Mouse (Mus musculus): ENCODE data around the gene Fgg. TPM values are rescaled to one million over a fixed set of nuclear protein-coding genes. Genes with fewer than 3 reads are reported as not detected.

Gene Fgg
- polyA plus RNA-seq, 1 experiment from 2014 or later = not detected

GRCm38 (mm10) chr3:83054759-83055158, 47.2 kb downstream of the Fgg start:
- no peak overlapping the region for H3K27ac ChIP-seq (ENCODE audit: low read depth, low read length)
- no peak overlapping the region for H3K9ac ChIP-seq (ENCODE audit: low read depth, low read length)
- no peaks in the 10 kb centered on the region for H3K27me3 ChIP-seq (replicated peaks; ENCODE audit: control insufficient read depth, insufficient read depth, low read length)
- H3K9me3 ChIP-seq (ENCODE audit: control insufficient read depth, low read length) = no peaks in the 10 kb centered on the region
- H3K4me1 ChIP-seq (ENCODE audit: control insufficient read depth, insufficient read depth, low read depth, low read length) = peaks cover 9% of the 10 kb centered on the region
- peak overlapping the region; percentile 86 for H3K4me3 ChIP-seq (ENCODE audit: low read length)
- H3K4me2 ChIP-seq (ENCODE audit: low read length) = peak overlapping the region; percentile 44
- ATAC-seq = no peak
- H3K36me3 ChIP-seq (ENCODE audit: control insufficient read depth, insufficient read depth, low read length) = peaks cover 11% of the 10 kb centered on the region
- WGBS = 39% methylated on average over 13 of the region's 13 CpGs

- peaks cover 9% of the 10 kb centered on the region for H3K4me1 ChIP-seq (ENCODE audit: control insufficient read depth, insufficient read depth, low read depth, low read length)
- ATAC-seq = peak; percentile 99
- H3K9me3 ChIP-seq (ENCODE audit: control insufficient read depth, low read length) = no peaks in the 10 kb centered on the region
- under 1% methylated on average over 60 of the region's 61 CpGs for WGBS
- peak within 1 kb of the TSS; percentile 81 for H3K9ac ChIP-seq (ENCODE audit: low read depth, low read length)
- peak within 1 kb of the TSS; percentile 86 for H3K4me3 ChIP-seq (ENCODE audit: low read length)
- peak within 1 kb of the TSS; percentile 94 for H3K4me2 ChIP-seq (ENCODE audit: low read length)
- peaks cover 13% of the 10 kb centered on the region for H3K36me3 ChIP-seq (ENCODE audit: control insufficient read depth, insufficient read depth, low read length)
- peak within 1 kb of the TSS; percentile 83 for H3K27ac ChIP-seq (ENCODE audit: low read depth, low read length)
- H3K27me3 ChIP-seq (replicated peaks; ENCODE audit: control insufficient read depth, insufficient read depth, low read length) = no peaks in the 10 kb centered on the region
Observed at GRCm38 (mm10) chr3:83055281-83056038, 47.9 kb downstream of the Fgg start, which contains the start of gene Plrg1. TSS of gene Plrg1 (plus strand) at chr3:83055522.

- Histone ChIP-seq H3K9ac (ENCODE audit: low read depth, low read length) (no peak overlapping the region), H3K4me3 (ENCODE audit: low read length) (no peak overlapping the region), H3K4me1 (ENCODE audit: control insufficient read depth, insufficient read depth, low read depth, low read length) (peaks cover 9% of the 10 kb centered on the region), H3K9me3 (ENCODE audit: control insufficient read depth, low read length) (no peaks in the 10 kb centered on the region), H3K36me3 (ENCODE audit: control insufficient read depth, insufficient read depth, low read length) (peaks cover 25% of the 10 kb centered on the region), H3K27ac (ENCODE audit: low read depth, low read length) (no peak overlapping the region), H3K27me3 (replicated peaks; ENCODE audit: control insufficient read depth, insufficient read depth, low read length) (no peaks in the 10 kb centered on the region), H3K4me2 (ENCODE audit: low read length) (no peak overlapping the region)
- no peak for ATAC-seq
- WGBS = 93% methylated on average over 2 of the region's 2 CpGs
Observed at GRCm38 (mm10) chr3:83057046-83057445, 49.5 kb downstream of the Fgg start.

Other genes with a start within 250 kb of the Fgg start
- 2.1 TPM in 2 replicates for gene Rbm46, start 131.2 kb upstream of the Fgg start, polyA plus RNA-seq (2015; fragmentation: Nextera tagmentation; extraction: Ambion mirVana)
- gene Lrat, start 103.8 kb upstream of the Fgg start, polyA plus RNA-seq (2015; fragmentation: Nextera tagmentation; extraction: Ambion mirVana) = 0.46 and 2.3 TPM in 2 replicates
- gene Fga, start 18.4 kb downstream of the Fgg start, polyA plus RNA-seq (2015; fragmentation: Nextera tagmentation; extraction: Ambion mirVana) = not detected in 2 replicates
- not detected in 2 replicates for gene Fgb, start 42.1 kb downstream of the Fgg start, polyA plus RNA-seq (2015; fragmentation: Nextera tagmentation; extraction: Ambion mirVana)
- 95.2 and 95.7 TPM in 2 replicates for gene Plrg1, start 47.8 kb downstream of the Fgg start, polyA plus RNA-seq (2015; fragmentation: Nextera tagmentation; extraction: Ambion mirVana)
- 0.89 and 0.92 TPM in 2 replicates for gene Dchs2, start 120.2 kb downstream of the Fgg start, polyA plus RNA-seq (2015; fragmentation: Nextera tagmentation; extraction: Ambion mirVana)